Mouse (Mus musculus) ES-E14 (cell line): ENCODE measurements around the gene Top1.

Experiments used
- CHD2 ChIP-seq: IDR thresholded peaks from 2 replicates; pipeline ENCODE4 v1.6.1; 2014; ENCODE audit warnings: mild to moderate bottlenecking, low read depth, low read length, inconsistent platforms
- MAFK ChIP-seq: IDR thresholded peaks from 2 replicates; pipeline ENCODE4 v1.6.1; 2014; ENCODE audit warnings: mild to moderate bottlenecking, low read depth, low read length, inconsistent platforms; ENCODE audit not compliant: insufficient read depth
- ZNF384 ChIP-seq: IDR thresholded peaks from 2 replicates; pipeline ENCODE4 v1.6.1; 2012; ENCODE audit warnings: low read depth, low read length, inconsistent platforms

GRCm38 (mm10) chr2:160756583-160757203, 111.0 kb downstream of the Top1 start:
- TF ChIP-seq MAFK, result no peak
- no peak for TF ChIP-seq CHD2
- TF ChIP-seq ZNF384, result no peak
